Mouse (Mus musculus) heart, embryonic 12.5 days (tissue): ENCODE data around the gene Pdgfra. TPM values are rescaled to one million over a fixed set of nuclear protein-coding genes. Genes with fewer than 3 reads are reported as not detected.

Experiments
- ATAC-seq: fragments of 200-750 bp; cut with Nextera tagmentation; 2 replicates; pipeline ENCODE4 v1.8.0; 2017; ENCODE audit warnings: moderate TSS enrichment, moderate library complexity; ENCODE audit not compliant: insufficient number of reproducible peaks, low FRiP score
- H3K27ac ChIP-seq: fragments of 300-500 bp; sonication (generic); 2 replicates; pipeline ENCODE4 v1.5.1; 2016; ENCODE audit warnings: mild to moderate bottlenecking, moderate library complexity; ENCODE audit not compliant: poor library complexity, severe bottlenecking
- H3K27me3 ChIP-seq: fragments of 300-500 bp; sonication (generic); replicated peaks from 2 replicates; pipeline ENCODE4 v1.6.1; 2016; ENCODE audit warnings: mild to moderate bottlenecking, moderate library complexity
- H3K36me3 ChIP-seq: fragments of 300-500 bp; sonication (generic); 2 replicates; pipeline ENCODE4 v1.6.1; 2016; ENCODE audit warnings: mild to moderate bottlenecking, moderate library complexity
- H3K4me1 ChIP-seq: fragments of 300-500 bp; sonication (generic); replicated peaks from 2 replicates; pipeline ENCODE4 v1.6.1; 2016; ENCODE audit warnings: mild to moderate bottlenecking
- H3K4me2 ChIP-seq: fragments of 300-500 bp; sonication (generic); 2 replicates; pipeline ENCODE4 v1.6.1; 2016; ENCODE audit warnings: mild to moderate bottlenecking, moderate library complexity
- H3K4me3 ChIP-seq: fragments of 300-500 bp; sonication (generic); 2 replicates; pipeline ENCODE4 v1.5.1; 2016; ENCODE audit warnings: mild to moderate bottlenecking
- H3K9ac ChIP-seq: fragments of 300-500 bp; sonication (generic); 2 replicates; pipeline ENCODE4 v1.6.1; 2016; ENCODE audit warnings: mild to moderate bottlenecking, moderate library complexity
- H3K9me3 ChIP-seq: fragments of 300-500 bp; sonication (generic); replicated peaks from 2 replicates; pipeline ENCODE4 v1.6.1; 2016; ENCODE audit warnings: mild to moderate bottlenecking, moderate library complexity
- WGBS: fragments of 180-500 bp; shearing (Covaris S2); methylation state at CpG from one replicate; pipeline ENCODE4 v1.1.7; 2016; 5-methylcytosine and 5-hydroxymethylcytosine counted together
- polyA plus RNA-seq: library from polyadenylated mRNA; unstranded; fragments of >200 nt; fragmentation: Nextera tagmentation; extraction: Ambion mirVana; gene quantifications from 2 replicates; pipeline ENCODE4 v1.2.1, GENCODE M21; 2016

Pdgfra gene
- polyA plus RNA-seq, 1 experiment from 2014 or later = 41.3 TPM

DNA sequence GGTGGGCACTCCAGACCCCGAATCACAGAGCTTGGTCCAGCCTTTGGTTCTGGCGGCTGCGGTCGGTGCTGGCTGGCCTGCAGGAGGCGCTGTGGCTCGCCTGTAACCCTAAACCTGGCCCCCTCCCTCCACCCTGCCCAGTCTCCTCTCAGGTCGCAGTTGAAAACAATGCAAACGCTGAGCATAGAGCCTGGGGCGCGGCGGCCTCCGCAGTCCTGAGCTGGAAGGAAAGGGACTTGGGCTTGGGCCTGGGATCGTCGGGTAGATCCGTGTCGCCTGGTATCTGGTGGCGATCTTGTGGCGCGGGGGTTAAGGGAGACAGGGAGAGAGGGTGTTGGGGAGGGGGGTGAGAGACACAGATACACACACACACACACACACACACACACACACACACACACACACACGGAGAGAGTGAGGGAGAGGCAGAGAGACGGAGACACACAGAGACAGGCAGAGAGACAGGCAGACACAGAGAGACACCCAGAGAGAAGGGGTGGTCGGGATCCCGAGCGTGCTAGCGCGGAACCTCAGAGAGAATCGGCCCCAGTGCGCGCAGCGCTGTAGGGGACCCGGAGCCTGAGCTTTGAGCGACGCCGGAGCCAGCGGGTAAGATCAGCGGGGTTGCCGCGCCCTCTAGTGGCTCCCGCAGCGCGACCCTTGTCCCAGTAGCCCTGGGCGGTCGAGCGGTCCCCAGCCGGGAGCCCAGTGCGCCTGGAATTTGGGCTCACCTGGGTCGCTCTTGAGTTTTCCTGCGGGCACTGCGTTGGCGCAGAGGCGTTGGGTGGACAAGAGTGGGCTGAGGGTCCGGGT is 3.9 kb downstream of the Pdgfra start:
- H3K4me2 ChIP-seq = peak overlapping the region; percentile 85
- peak overlapping the region; percentile 70 for H3K9ac ChIP-seq
- H3K9me3 ChIP-seq = no peaks in the 10 kb centered on the region
- WGBS = under 1% methylated on average over 50 of the region's 52 CpGs
- ATAC-seq = peak; percentile 88
- peak overlapping the region; percentile 55 for H3K4me3 ChIP-seq
- H3K36me3 ChIP-seq = no peaks in the 10 kb centered on the region
- H3K27me3 ChIP-seq = peaks cover 26% of the 10 kb centered on the region
- H3K4me1 ChIP-seq = peaks cover 32% of the 10 kb centered on the region
- peak overlapping the region; percentile 73 for H3K27ac ChIP-seq

DNA sequence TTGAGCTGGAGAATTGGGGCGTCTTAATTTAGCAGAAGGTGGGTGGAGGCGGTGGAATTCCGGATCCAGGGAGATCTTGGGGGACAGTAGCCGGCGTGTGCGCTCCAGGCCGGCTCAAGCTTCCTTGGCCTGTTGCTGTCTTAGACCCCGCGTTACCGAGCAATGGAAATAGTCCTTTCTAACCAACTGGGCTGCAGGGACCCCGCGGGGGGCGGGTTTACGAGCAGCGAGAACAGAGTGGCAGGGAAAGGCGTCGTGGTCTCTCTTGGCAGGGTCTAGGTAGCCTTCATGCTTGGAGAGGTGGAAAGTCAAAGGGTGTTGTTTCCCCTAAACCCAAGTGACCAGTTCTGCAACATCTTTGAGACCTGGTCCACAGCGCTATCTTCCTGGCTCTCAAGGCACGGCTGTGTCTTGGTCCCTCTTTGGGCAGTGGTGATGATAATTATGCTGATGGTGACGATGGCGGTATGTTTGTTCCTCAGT is 4.5 kb downstream of the Pdgfra start:
- Histone ChIP-seq H3K9ac (peak overlapping the region; percentile 70), H3K4me2 (peak overlapping the region; percentile 85), H3K4me1 (peaks cover 31% of the 10 kb centered on the region), H3K36me3 (no peaks in the 10 kb centered on the region), H3K4me3 (peak overlapping the region; percentile 55), H3K27ac (peak overlapping the region; percentile 73), H3K9me3 (no peaks in the 10 kb centered on the region), H3K27me3 (peaks cover 22% of the 10 kb centered on the region)
- WGBS = under 1% methylated on average over 21 of the region's 21 CpGs
- ATAC-seq = peak; percentile 14; the same call in 1 of the 2 replicates

DNA sequence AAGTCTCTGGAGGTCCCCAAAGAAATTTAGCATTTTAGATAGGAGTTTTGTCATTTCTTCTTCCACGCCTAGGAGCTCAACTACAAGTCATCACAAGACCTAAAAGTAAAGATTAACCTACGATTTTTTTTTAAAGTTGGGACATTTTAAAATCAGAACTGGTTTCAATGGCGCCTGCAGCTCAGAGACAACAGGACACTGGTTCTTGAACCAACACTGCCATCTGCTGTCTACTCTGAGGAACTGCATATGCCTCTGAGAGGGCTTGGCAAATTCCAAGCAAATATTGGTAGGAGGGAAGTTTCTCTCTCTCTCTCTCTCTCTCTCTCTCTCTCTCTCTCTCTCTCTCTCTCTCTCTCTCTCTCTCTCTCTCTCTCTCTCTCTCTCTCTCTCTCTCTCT is 4.9 kb downstream of the Pdgfra start:
- H3K27ac ChIP-seq = no peak overlapping the region; the same call in 1 of the 2 replicates
- peak overlapping the region; percentile 70 for H3K9ac ChIP-seq
- no peaks in the 10 kb centered on the region for H3K9me3 ChIP-seq
- 2% methylated on average over 3 of the region's 3 CpGs for WGBS
- H3K4me2 ChIP-seq = peak overlapping the region; percentile 85
- peaks cover 22% of the 10 kb centered on the region for H3K27me3 ChIP-seq
- peaks cover 31% of the 10 kb centered on the region for H3K4me1 ChIP-seq
- peak overlapping the region; percentile 55 for H3K4me3 ChIP-seq
- 0 out of 2 replicates have a peak, but pooled peaks cover 1% of the 10 kb centered on the region for H3K36me3 ChIP-seq
- no peak for ATAC-seq

DNA sequence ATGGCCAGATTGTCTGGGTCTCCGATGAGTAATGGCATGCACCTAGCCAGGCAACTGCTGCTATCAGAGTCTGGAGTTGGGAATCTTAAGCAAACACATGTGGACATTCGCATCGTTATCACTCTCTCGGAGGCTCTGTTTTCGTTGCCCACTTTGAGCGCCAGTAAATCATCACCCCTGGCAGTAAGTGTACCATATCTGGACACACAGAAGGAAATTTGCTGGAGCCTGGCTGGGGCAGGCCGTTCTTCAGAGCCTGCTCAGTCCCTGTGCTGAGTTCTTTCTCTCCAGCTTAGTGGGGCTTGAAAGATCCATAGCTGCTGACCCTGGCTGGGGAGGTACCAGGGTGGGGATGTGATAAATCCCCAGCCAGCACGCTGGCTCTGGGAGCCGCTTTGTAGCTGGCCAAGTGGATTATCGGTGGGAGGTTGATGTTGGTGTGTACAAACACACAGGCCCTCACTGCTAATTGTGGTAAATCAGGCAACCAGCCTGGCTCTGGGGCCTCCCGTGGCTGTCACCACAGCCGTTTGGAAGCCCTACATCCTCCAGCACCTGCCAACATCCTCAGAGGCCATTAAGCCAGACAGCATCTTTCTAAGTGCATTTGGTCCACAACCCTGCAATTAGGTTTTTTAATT is 8.6 kb downstream of the Pdgfra start:
- 20% methylated on average over 12 of the region's 12 CpGs for WGBS
- ATAC-seq = no peak

DNA sequence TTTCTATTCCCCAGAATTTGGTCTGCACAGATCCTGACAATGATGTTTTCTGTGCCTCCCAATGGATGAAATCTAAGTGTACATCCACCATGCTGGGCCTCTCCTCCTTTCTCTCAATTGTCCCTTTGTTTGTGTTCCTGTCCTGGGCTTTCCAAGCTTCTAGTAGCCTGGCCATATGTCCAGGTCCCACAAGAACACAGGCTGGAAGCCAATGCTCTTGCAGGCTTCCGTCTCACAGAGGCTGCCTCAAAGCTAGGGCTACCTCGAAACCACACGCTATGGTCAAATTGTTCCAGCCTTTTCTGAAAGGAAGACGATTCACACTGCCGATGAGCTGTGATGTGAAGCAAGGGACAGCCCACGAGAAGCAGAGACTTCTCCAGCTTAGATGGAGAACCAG is 9.5 kb downstream of the Pdgfra start:
- Histone ChIP-seq H3K4me2 (no peak overlapping the region), H3K27me3 (no peaks in the 10 kb centered on the region), H3K9ac (no peak overlapping the region), H3K4me1 (peaks cover 14% of the 10 kb centered on the region), H3K27ac (no peak overlapping the region), H3K4me3 (no peak overlapping the region), H3K9me3 (no peaks in the 10 kb centered on the region), H3K36me3 (peaks cover 23% of the 10 kb centered on the region)
- WGBS = 80% methylated on average over 6 of the region's 6 CpGs
- no peak for ATAC-seq

More for the DNA sequence above, 8.6 kb downstream of the Pdgfra start:
- peaks cover 14% of the 10 kb centered on the region for H3K4me1 ChIP-seq
- H3K27ac ChIP-seq = peak overlapping the region; percentile 32; the same call in 1 of the 2 replicates
- H3K27me3 ChIP-seq = no peaks in the 10 kb centered on the region
- H3K36me3 ChIP-seq = peaks cover 18% of the 10 kb centered on the region
- no peak overlapping the region for H3K4me3 ChIP-seq
- H3K9ac ChIP-seq = no peak overlapping the region
- H3K9me3 ChIP-seq = no peaks in the 10 kb centered on the region
- peak overlapping the region; percentile 35 for H3K4me2 ChIP-seq

DNA sequence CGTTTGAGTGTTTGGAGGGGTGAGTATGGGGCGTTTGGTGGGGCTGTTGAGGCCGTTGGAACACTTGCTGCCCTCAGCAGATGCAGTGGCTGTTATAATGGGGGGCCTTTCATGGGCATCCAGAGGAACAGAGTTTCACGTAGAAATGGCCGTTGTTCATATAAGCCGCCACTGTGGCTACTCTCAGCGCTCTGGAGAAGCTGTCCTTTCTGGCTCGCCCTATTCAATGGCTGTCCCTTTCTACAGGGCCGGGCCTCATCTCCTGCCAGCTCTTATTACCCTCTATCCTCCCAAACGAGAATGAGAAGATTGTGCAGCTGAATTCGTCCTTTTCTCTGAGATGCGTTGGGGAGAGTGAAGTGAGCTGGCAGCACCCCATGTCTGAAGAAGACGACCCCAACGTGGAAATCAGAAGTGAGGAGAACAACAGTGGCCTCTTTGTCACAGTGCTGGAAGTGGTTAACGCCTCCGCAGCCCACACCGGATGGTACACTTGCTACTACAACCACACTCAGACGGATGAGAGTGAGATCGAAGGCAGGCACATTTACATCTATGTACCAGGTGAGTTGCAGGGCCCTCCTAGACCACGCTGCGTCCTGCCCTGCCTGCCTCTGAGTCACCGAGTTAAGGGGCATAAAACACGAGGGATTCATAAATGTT is 11.3 kb downstream of the Pdgfra start:
- ATAC-seq = no peak
- Histone ChIP-seq H3K36me3 (peaks cover 29% of the 10 kb centered on the region), H3K4me1 (peaks cover 14% of the 10 kb centered on the region), H3K9ac (no peak overlapping the region), H3K27me3 (no peaks in the 10 kb centered on the region), H3K27ac (no peak overlapping the region), H3K4me3 (no peak overlapping the region), H3K9me3 (no peaks in the 10 kb centered on the region), H3K4me2 (no peak overlapping the region)
- WGBS = 84% methylated on average over 23 of the region's 23 CpGs

DNA sequence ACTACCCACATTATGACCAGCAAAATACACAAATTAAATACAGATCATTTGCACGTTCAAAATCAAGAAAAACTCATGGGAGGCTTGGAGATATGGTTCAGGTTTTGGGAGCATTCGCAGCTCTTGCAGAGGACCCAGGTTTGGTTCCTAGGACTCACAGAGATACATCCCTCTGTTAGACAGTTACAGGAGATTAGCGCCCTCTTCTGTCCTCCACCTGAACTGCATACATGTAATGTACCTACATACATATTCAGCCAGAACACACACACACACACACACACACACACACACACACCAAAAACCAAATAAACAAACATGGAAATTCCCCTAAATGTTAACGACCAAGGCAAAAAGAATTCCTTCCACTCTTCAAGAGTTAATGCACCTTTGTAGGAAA is 12.6 kb downstream of the Pdgfra start:
- no peak overlapping the region for H3K4me2 ChIP-seq
- H3K36me3 ChIP-seq = peaks cover 31% of the 10 kb centered on the region
- no peak overlapping the region for H3K4me3 ChIP-seq
- no peak for ATAC-seq
- no peaks in the 10 kb centered on the region for H3K27me3 ChIP-seq
- peaks cover 14% of the 10 kb centered on the region for H3K4me1 ChIP-seq
- H3K9me3 ChIP-seq = no peaks in the 10 kb centered on the region
- H3K9ac ChIP-seq = no peak overlapping the region
- H3K27ac ChIP-seq = no peak overlapping the region
- WGBS = 71% methylated on average over 4 of the region's 4 CpGs

DNA sequence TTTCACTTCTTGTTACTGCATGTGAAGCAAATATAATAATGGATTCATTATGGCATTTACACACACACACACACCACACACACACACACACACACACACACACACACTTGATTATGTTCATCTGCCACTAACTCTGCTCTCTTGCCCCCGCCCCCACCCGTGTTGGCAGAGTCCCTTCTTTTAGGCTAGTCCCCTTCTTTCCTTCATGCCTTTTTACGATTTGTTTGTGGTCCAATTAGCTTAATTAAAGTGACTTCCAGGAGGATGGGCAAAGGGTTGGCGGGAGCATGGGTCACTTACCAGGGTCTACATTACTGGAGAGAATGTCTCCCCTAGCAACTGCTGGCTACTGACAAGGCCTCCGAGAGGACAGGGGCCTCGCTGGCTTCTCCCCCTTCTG is 17.7 kb downstream of the Pdgfra start:
- H3K27me3 ChIP-seq = no peaks in the 10 kb centered on the region
- 82% methylated on average over 6 of the region's 6 CpGs for WGBS
- ATAC-seq = no peak
- peaks cover 38% of the 10 kb centered on the region for H3K36me3 ChIP-seq
- H3K9ac ChIP-seq = no peak overlapping the region
- no peak overlapping the region for H3K4me2 ChIP-seq
- H3K4me3 ChIP-seq = no peak overlapping the region
- H3K4me1 ChIP-seq = no peaks in the 10 kb centered on the region
- H3K9me3 ChIP-seq = no peaks in the 10 kb centered on the region
- no peak overlapping the region for H3K27ac ChIP-seq

DNA sequence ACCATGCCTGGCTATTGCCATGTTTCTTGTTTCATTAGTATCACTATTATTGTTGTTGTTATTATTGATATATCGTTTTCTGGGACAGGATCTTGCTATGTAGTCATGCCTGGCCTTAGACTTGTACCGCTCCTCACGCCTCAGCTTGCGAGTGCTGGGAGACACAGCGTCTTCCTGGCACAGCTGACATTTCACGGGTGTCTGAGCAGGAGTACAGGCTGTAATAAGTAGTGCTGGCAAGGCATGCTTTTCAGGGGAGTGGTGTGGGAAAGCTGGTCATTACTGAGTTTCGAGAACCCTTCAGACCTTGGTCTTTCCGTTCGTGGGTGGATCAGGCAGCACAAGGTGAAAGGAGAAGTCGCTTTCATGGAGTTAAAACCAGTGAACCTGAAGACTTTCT is 19.8 kb downstream of the Pdgfra start:
- no peaks in the 10 kb centered on the region for H3K27me3 ChIP-seq
- H3K27ac ChIP-seq = no peak overlapping the region
- H3K36me3 ChIP-seq = peaks cover 45% of the 10 kb centered on the region
- 86% methylated on average over 10 of the region's 10 CpGs for WGBS
- ATAC-seq = no peak
- H3K4me3 ChIP-seq = no peak overlapping the region
- H3K4me2 ChIP-seq = no peak overlapping the region
- no peak overlapping the region for H3K9ac ChIP-seq
- H3K9me3 ChIP-seq = no peaks in the 10 kb centered on the region
- H3K4me1 ChIP-seq = no peaks in the 10 kb centered on the region

DNA sequence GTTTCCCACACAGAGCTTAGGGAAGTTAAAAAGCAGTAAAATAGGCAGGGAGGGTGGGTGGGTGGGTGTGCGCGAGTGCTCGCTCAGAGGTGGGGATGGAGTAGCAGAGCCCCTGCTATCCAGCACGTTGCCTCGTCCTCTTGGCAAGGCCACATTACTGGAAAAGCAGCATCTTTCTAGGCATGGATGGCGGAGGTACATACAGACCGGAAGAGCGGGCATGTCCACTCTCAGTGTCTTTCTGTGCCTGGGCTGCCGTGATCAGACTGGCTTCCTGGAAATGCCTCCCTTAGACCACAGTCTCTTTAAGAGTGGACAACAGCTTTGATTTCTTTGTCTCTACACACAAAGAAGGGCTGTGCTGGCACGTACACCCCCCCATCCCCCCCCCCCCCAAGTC is 27.2 kb downstream of the Pdgfra start:
- ATAC-seq = no peak
- H3K4me2 ChIP-seq = no peak overlapping the region
- H3K27me3 ChIP-seq = no peaks in the 10 kb centered on the region
- 88% methylated on average over 10 of the region's 10 CpGs for WGBS
- H3K36me3 ChIP-seq = peaks cover 58% of the 10 kb centered on the region
- H3K4me1 ChIP-seq = peaks cover 8% of the 10 kb centered on the region
- no peak overlapping the region for H3K27ac ChIP-seq
- no peak overlapping the region for H3K4me3 ChIP-seq
- no peaks in the 10 kb centered on the region for H3K9me3 ChIP-seq
- H3K9ac ChIP-seq = no peak overlapping the region

DNA sequence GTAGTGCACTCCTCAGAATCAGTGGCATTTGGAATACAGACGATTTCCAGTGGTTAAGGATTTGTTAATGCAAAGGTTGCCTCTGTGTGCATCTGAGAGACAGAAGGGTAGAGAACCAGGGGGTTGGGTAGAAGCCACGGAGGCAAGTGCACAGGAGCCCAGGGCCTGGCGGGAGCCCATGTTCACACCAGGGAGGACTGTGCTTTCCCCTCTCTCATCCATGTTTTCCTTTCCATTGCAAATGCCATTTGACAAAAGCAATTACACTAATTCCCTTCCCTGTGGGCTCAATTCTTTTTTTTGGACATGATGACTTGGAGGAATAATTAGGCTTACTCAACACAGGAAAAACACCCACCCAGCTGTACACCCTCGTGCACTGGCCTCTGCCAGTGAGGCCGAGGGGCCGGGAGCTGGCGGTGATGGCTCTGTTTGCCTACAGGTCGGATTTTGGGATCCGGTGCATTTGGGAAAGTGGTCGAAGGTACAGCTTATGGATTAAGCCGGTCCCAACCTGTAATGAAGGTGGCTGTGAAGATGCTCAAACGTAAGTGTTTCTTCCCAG is 27.7 kb downstream of the Pdgfra start:
- peaks cover 12% of the 10 kb centered on the region for H3K4me1 ChIP-seq
- H3K27ac ChIP-seq = no peak overlapping the region
- no peaks in the 10 kb centered on the region for H3K9me3 ChIP-seq
- H3K4me3 ChIP-seq = no peak overlapping the region
- peaks cover 55% of the 10 kb centered on the region for H3K36me3 ChIP-seq
- 85% methylated on average over 12 of the region's 12 CpGs for WGBS
- no peak for ATAC-seq
- H3K4me2 ChIP-seq = no peak overlapping the region
- H3K27me3 ChIP-seq = no peaks in the 10 kb centered on the region
- H3K9ac ChIP-seq = no peak overlapping the region
